Mouse (Mus musculus): Measurements from ENCODE around the gene Ccp110. TPM values are rescaled to one million over a fixed set of nuclear protein-coding genes. Genes with fewer than 3 reads are reported as not detected.

Ccp110 gene
- total RNA-seq (2012; rRNA removed) (13.4 and 16.9 TPM in 2 replicates), total RNA-seq (2014; rRNA removed) (10.6 and 11.9 TPM in 2 replicates), polyA plus RNA-seq (2012; ENCODE audit: insufficient read length, low read depth) (14.6 and 16.3 TPM in 2 replicates)

GRCm38 (mm10) chr7:118712228-118713173 is at the start of gene Ccp110:
TSS of gene Ccp110 (plus strand) at chr7:118712552.
- DNase-seq (ENCODE audit: extremely low read depth): peak; percentile 97
- dilution Hi-C loops (cut with MboI; ENCODE audit: extremely low pct_ligation_motif_present, extremely low pct_unique_long_range_greater_than_20kb, low sequenced_read_pairs) (no loop called here), in situ Hi-C loops (cut with MboI; ENCODE audit: low pct_ligation_motif_present, low pct_unique_long_range_greater_than_20kb, low sequenced_read_pairs) (no loop called here)
- Histone ChIP-seq H3K27ac (ENCODE audit: insufficient read depth, low read depth) (peak within 1 kb of the TSS; percentile 2; the same call in 1 of the 2 replicates), H3K9ac (ENCODE audit: insufficient read depth, low read depth) (peak within 1 kb of the TSS; percentile 76), H3K4me2 (ENCODE audit: insufficient read depth, low read depth, poor library complexity, severe bottlenecking) (peak within 1 kb of the TSS; percentile 88), H3K27me3 (replicated peaks) (no peaks in the 10 kb centered on the region), H3K79me2 (replicated peaks; ENCODE audit: control insufficient read depth, extremely low read depth, insufficient read depth, poor library complexity, severe bottlenecking) (peaks cover 2% of the 10 kb centered on the region; the same call in 1 of the 2 replicates), H3K4me3 (replicated peaks in 1 of 3; ENCODE audit: low read depth in 2 of 3, low read length in 2 of 3, poor library complexity in 1 of 3) (peak within 1 kb of the TSS; percentile 78 to 98 (median 97)), H3K9me3 (replicated peaks; ENCODE audit: low read length) (no peaks in the 10 kb centered on the region), H3K36me3 (replicated peaks in 1 of 2; ENCODE audit: control insufficient read depth in 1 of 2, insufficient read depth in 1 of 2, low read length in 1 of 2) (peaks cover 12 to 19% of the 10 kb centered on the region in 2 experiments), H3K4me1 (ENCODE audit: control insufficient read depth in 1 of 2, insufficient read depth in 2 of 2) (peaks cover 7 to 18% of the 10 kb centered on the region in 2 experiments; a peak in 3 of 4 replicates)
- no peak for TF ChIP-seq JUND (conservative IDR thresholded peaks at IDR 0.05; ENCODE audit: low read depth, low read length)
- TF ChIP-seq KAT2A (IDR thresholded peaks at IDR 0.05; ENCODE audit: insufficient replicate concordance, low read length): peak; percentile 99
- TF ChIP-seq NELFE (IDR thresholded peaks at IDR 0.05; ENCODE audit: low read depth, low read length): peak; percentile 58; the same call in 1 of the 2 replicates
- TF ChIP-seq POLR2AphosphoS2 (IDR thresholded peaks at IDR 0.05; ENCODE audit: low read depth, low read length): no peak
- TF ChIP-seq NRF1 (IDR thresholded peaks at IDR 0.05; ENCODE audit: low read depth, low read length): peak; percentile 62
- peak; percentile 89 for TF ChIP-seq ELF1 (IDR thresholded peaks at IDR 0.05; ENCODE audit: low read depth, low read length)
- no peak for TF ChIP-seq SMC3 (IDR thresholded peaks at IDR 0.05; ENCODE audit: low read depth, low read length)
- no peak for TF ChIP-seq EP300 (IDR thresholded peaks at IDR 0.05; ENCODE audit: low read length)
- TF ChIP-seq MAZ (IDR thresholded peaks at IDR 0.05; ENCODE audit: low read depth, low read length): peak; percentile 58; the same call in 1 of the 2 replicates
- peak; percentile 88; the same call in 1 of the 2 replicates for TF ChIP-seq GABPA (IDR thresholded peaks at IDR 0.05; ENCODE audit: insufficient replicate concordance, low read depth, low read length)
- no peak for TF ChIP-seq PAX5 (IDR thresholded peaks at IDR 0.05; ENCODE audit: low read length)
- TF ChIP-seq MAFK (IDR thresholded peaks at IDR 0.05; ENCODE audit: insufficient replicate concordance, low read length): no peak
- no peak for TF ChIP-seq UBTF (IDR thresholded peaks at IDR 0.05; ENCODE audit: low read depth, low read length)
- no peak for TF ChIP-seq BHLHE40 (IDR thresholded peaks at IDR 0.05; ENCODE audit: low read depth, low read length)
- 0 out of 2 replicates have a peak, but pooled peaks have one; percentile 19 for TF ChIP-seq TBP (conservative IDR thresholded peaks at IDR 0.05; ENCODE audit: low read depth, low read length)
- TF ChIP-seq CTCF (conservative IDR thresholded peaks at IDR 0.05 in 1 of 2, IDR thresholded peaks at IDR 0.05 in 1 of 2; ENCODE audit: low read depth in 2 of 2, low read length in 2 of 2): peak in 1 of 2 experiments; percentile 17; a peak in 2 of 4 replicates
- peak; percentile 79; the same call in 1 of the 2 replicates for TF ChIP-seq CHD2 (IDR thresholded peaks at IDR 0.05; ENCODE audit: low read length)
- TF ChIP-seq MEF2A (IDR thresholded peaks at IDR 0.05; ENCODE audit: borderline replicate concordance, low read depth, low read length): peak; percentile 61; the same call in 1 of the 2 replicates
- peak; percentile 81; the same call in 1 of the 2 replicates for TF ChIP-seq MXI1 (IDR thresholded peaks at IDR 0.05; ENCODE audit: low read depth, low read length)
- TF ChIP-seq RAD21 (IDR thresholded peaks at IDR 0.05; ENCODE audit: low read depth, low read length): no peak
- 0 out of 2 replicates have a peak, but pooled peaks have one; percentile 17 for TF ChIP-seq TCF12 (IDR thresholded peaks at IDR 0.05; ENCODE audit: low read depth, low read length)
- no peak for TF ChIP-seq JUN (IDR thresholded peaks at IDR 0.05; ENCODE audit: insufficient read depth, low read depth, low read length)
- no peak for TF ChIP-seq ZKSCAN1 (IDR thresholded peaks at IDR 0.05; ENCODE audit: borderline replicate concordance, low read depth, low read length)
- TF ChIP-seq CHD1 (IDR thresholded peaks at IDR 0.05; ENCODE audit: low read depth, low read length): peak; percentile 46; the same call in 1 of the 2 replicates
- TF ChIP-seq MAX (IDR thresholded peaks at IDR 0.05; ENCODE audit: low read length): peak; percentile 53
- peak; percentile 97; the same call in 1 of the 2 replicates for TF ChIP-seq E2F4 (IDR thresholded peaks at IDR 0.05; ENCODE audit: insufficient replicate concordance, low read depth, low read length)
- TF ChIP-seq ETS1 (conservative IDR thresholded peaks at IDR 0.05; ENCODE audit: low read depth, low read length): no peak
- no peak for TF ChIP-seq RCOR1 (conservative IDR thresholded peaks at IDR 0.05; ENCODE audit: low read depth, low read length)
- no peak for TF ChIP-seq USF2 (conservative IDR thresholded peaks at IDR 0.05; ENCODE audit: low read depth, low read length)
- no peak for TF ChIP-seq IRF4 (IDR thresholded peaks at IDR 0.05; ENCODE audit: low read depth, low read length)
- no peak for TF ChIP-seq ZNF384 (IDR thresholded peaks at IDR 0.05; ENCODE audit: low read depth, low read length)
- TF ChIP-seq USF1 (IDR thresholded peaks at IDR 0.05; ENCODE audit: low read depth, low read length): no peak
- TF ChIP-seq HCFC1 (IDR thresholded peaks at IDR 0.05; ENCODE audit: low read depth, low read length): peak; percentile 100
- TF ChIP-seq POLR2A (IDR thresholded peaks at IDR 0.05; ENCODE audit: low read depth, low read length): peak; percentile 69
- peak; percentile 71; the same call in 1 of the 2 replicates for TF ChIP-seq ZMIZ1 (IDR thresholded peaks at IDR 0.05; ENCODE audit: low read depth, low read length)
- TF ChIP-seq SIN3A (IDR thresholded peaks at IDR 0.05; ENCODE audit: low read length): peak; percentile 89

Data from CH12.LX (cell line).